Mouse (Mus musculus) right cerebral cortex, postnatal 25 days (tissue): Measurements from ENCODE around the gene Klk1.
A peak's percentile ranks its signal among the peaks of the same experiment; 100 is the strongest.
"Not testable (repeated sequence)": the region's sequence is repeated elsewhere in the genome, so short reads cannot be mapped to it uniquely, and the experiment has no call there.

Experiments used
- DNase-seq: peaks from one replicate; pipeline ENCODE4 v3.0.0; 2022

The Klk1 gene

GRCm38 (mm10) chr7:44225076-44225475, at the start of gene Klk1:
Gene Klk1 (plus strand): TSS chr7:44225360.
- no peak for DNase-seq

GRCm38 (mm10) chr7:44179299-44180045, 45.7 kb upstream of the Klk1 start:
- DNase-seq: no peak

GRCm38 (mm10) chr7:44186516-44186915, 38.6 kb upstream of the Klk1 start:
- DNase-seq: not testable (repeated sequence)

GRCm38 (mm10) chr7:44187936-44188335, 37.2 kb upstream of the Klk1 start, which contains the start of gene Klk1b24:
Gene Klk1b24 (plus strand): TSS chr7:44188236.
- not testable (repeated sequence) for DNase-seq

GRCm38 (mm10) chr7:44193466-44193865, 31.7 kb upstream of the Klk1 start:
- DNase-seq: not testable (repeated sequence)

GRCm38 (mm10) chr7:44197891-44198290, 27.3 kb upstream of the Klk1 start, which contains the start of gene Klk1b3:
Gene Klk1b3 (plus strand): TSS chr7:44198191.
- no peak for DNase-seq

GRCm38 (mm10) chr7:44207135-44207534, 18.0 kb upstream of the Klk1 start, which contains the start of gene Klk1b4:
Gene Klk1b4 (plus strand): TSS chr7:44207435.
- not testable (repeated sequence) for DNase-seq

GRCm38 (mm10) chr7:44208307-44208706, 16.9 kb upstream of the Klk1 start:
- DNase-seq: no peak

GRCm38 (mm10) chr7:44215645-44216044, 9.5 kb upstream of the Klk1 start, which contains the start of gene Klk1b5:
Gene Klk1b5 (plus strand): TSS chr7:44215945.
- no peak for DNase-seq

- DNase-seq: not testable (repeated sequence)
These were observed 3.6 kb upstream of the Klk1 start for GRCm38 (mm10) chr7:44221601-44222000.

- not testable (repeated sequence) for DNase-seq
These were observed 2.8 kb upstream of the Klk1 start for GRCm38 (mm10) chr7:44222335-44222734.

GRCm38 (mm10) chr7:44235909-44236308, 10.7 kb downstream of the Klk1 start, which contains the start of gene Gm36864:
Gene Gm36864 (plus strand): TSS chr7:44236177.
- DNase-seq: no peak

GRCm38 (mm10) chr7:44239913-44240312, 14.8 kb downstream of the Klk1 start:
- DNase-seq: no peak

- DNase-seq: no peak
These were observed 15.6 kb downstream of the Klk1 start for GRCm38 (mm10) chr7:44240712-44241111.

GRCm38 (mm10) chr7:44241163-44241562, 16.0 kb downstream of the Klk1 start:
- DNase-seq: no peak

GRCm38 (mm10) chr7:44244080-44244479, 18.9 kb downstream of the Klk1 start:
- DNase-seq: no peak

- DNase-seq: peak; percentile 90
These were observed 21.2 kb downstream of the Klk1 start, which contains the start of the genes 1700028J19Rik and 2410002F23Rik for GRCm38 (mm10) chr7:44246055-44246983. Gene 1700028J19Rik (minus strand): TSS chr7:44246695. Gene 2410002F23Rik (plus strand): TSS chr7:44246722.

GRCm38 (mm10) chr7:44246984-44247470, 21.9 kb downstream of the Klk1 start:
- DNase-seq: peak; percentile 49

- no peak for DNase-seq
These were observed 22.8 kb downstream of the Klk1 start for GRCm38 (mm10) chr7:44247971-44248370.

- no peak for DNase-seq
These were observed 24.1 kb downstream of the Klk1 start for GRCm38 (mm10) chr7:44249248-44249647.

- DNase-seq: not testable (repeated sequence)
These were observed 25.6 kb downstream of the Klk1 start for GRCm38 (mm10) chr7:44250732-44251275.

- DNase-seq: no peak
These were observed 28.0 kb downstream of the Klk1 start for GRCm38 (mm10) chr7:44253023-44253616.
